Mouse (Mus musculus): ENCODE measurements around the gene Prmt9. TPM values are rescaled to one million over a fixed set of nuclear protein-coding genes. Genes with fewer than 3 reads are reported as not detected.

The Prmt9 gene
- polyA plus RNA-seq (2012; rRNA removed; ENCODE audit: low replicate concordance): 9.1 and 13.8 TPM in 2 replicates

GRCm38 (mm10) chr8:77549121-77549706 is at the start of gene Prmt9:
Gene Prmt9 (plus strand): TSS chr8:77549397.

GRCm38 (mm10) chr8:77517301-77518200 is 31.6 kb upstream of the Prmt9 start, which contains the start of gene Arhgap10:
Gene Arhgap10 (minus strand): TSS chr8:77517953.

GRCm38 (mm10) chr8:77610374-77610969 is 61.3 kb downstream of the Prmt9 start, which contains the start of gene Tmem184c:
Gene Tmem184c (minus strand): TSS chr8:77610698.

Other genes starting within 250 kb of the Prmt9 start
- 10.9 and 30.0 TPM in 2 replicates for gene Arhgap10, start 31.4 kb upstream of the Prmt9 start, polyA plus RNA-seq (2012; rRNA removed; ENCODE audit: low replicate concordance)
- 15.3 TPM in 2 replicates for gene Tmem184c, start 61.3 kb downstream of the Prmt9 start, polyA plus RNA-seq (2012; rRNA removed; ENCODE audit: low replicate concordance)
- gene Ednra, start 175.1 kb downstream of the Prmt9 start, polyA plus RNA-seq (2012; rRNA removed; ENCODE audit: low replicate concordance): 16.0 and 66.2 TPM in 2 replicates